Mouse (Mus musculus) adrenal gland, postnatal 4 days (tissue): Measurements from ENCODE around the gene Camk1d. TPM values are rescaled to one million over a fixed set of nuclear protein-coding genes. Genes with fewer than 3 reads are reported as not detected.
"Not testable (repeated sequence)": the region's sequence is repeated elsewhere in the genome, so short reads cannot be mapped to it uniquely, and the experiment has no call there.

Source experiments
- DNase-seq, 2 experiments: peaks; one replicate each; pipeline ENCODE4 v3.0.0; 2021 to 2022; ENCODE audit warnings: low spot score in 2 of 2, mixed read lengths in 2 of 2
- total RNA-seq, 2 experiments: library from RNA; stranded (reverse); gene quantifications; 2 replicates each; pipeline ENCODE4 v1.2.3; 2021

Gene Camk1d
- total RNA-seq, 2 experiments from 2014 or later: 10.7 to 11.3 TPM

- DNase-seq: no peak
These were observed 446.3 kb downstream of the Camk1d start for GRCm38 (mm10) chr2:5267980-5268379.

- no peak for DNase-seq
These were observed 452.0 kb downstream of the Camk1d start for GRCm38 (mm10) chr2:5262279-5262678.

- DNase-seq: no peak
These were observed 456.1 kb downstream of the Camk1d start for GRCm38 (mm10) chr2:5258250-5258649.

DNA sequence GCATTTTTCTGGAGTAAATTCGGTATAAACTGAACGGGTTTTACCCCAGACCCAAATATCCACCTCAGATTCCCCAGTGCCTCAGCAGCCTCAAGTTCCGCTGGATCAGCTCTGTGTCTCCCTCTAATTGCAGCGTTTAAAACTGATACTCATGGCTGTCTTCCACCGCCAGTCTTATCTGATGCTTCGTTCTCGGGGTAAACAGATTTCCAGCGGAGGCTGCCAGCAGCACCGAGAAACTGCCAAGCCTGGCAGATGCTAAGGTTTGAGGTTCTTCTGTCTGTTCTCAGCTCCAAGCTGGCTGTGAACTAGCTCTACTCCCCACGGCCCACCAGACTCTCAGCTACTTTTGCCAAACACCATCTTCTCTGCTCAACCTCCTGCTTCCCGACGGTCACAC lies 464.3 kb downstream of the Camk1d start:
- no peak for DNase-seq

DNA sequence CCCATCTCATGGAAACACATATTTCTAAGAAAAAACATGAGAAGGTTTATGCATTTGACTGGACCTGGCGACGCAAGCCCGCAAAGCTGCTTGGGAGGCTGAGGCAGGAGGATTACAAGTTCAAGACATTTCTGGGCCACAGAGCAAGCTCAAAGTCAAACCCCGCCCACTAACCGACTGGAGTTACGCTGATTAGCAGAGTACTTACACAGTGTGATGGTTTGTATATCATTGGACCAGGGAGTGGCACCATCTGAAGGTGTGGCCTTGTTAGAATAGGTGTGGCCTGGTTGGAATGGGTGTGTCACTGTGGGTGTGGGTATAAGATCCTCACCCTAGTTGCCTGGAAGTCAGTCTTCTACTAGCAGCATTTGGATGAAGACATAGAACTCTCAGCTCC lies 465.1 kb downstream of the Camk1d start:
- not testable (repeated sequence) for DNase-seq

Other genes starting within 250 kb of the Camk1d start
- 10 to 100 TPM; 35.9 to 40.3 TPM for gene Nudt5, start 130.5 kb upstream of the Camk1d start, total RNA-seq
- 100 to 1,000 TPM; 139 to 156 TPM for gene Cdc123, start 130.6 kb upstream of the Camk1d start, total RNA-seq
- gene Gm13199, start 148.4 kb upstream of the Camk1d start, total RNA-seq: 1 to 10 TPM in 1 of 2 experiments, under 1 TPM in 1; 0.96 to 2.2 TPM
- gene Sec61a2, start 180.9 kb upstream of the Camk1d start, total RNA-seq: 10 to 100 TPM; 72.0 to 75.8 TPM
- 10 to 100 TPM in 1 of 2 experiments, 1 to 10 TPM in 1; 9.2 to 11.3 TPM for gene Dhtkd1, start 228.3 kb upstream of the Camk1d start, total RNA-seq
- gene Upf2, start 237.0 kb upstream of the Camk1d start, total RNA-seq: 10 to 100 TPM; 26.4 to 26.5 TPM